In genomic region chr11:101657528-101657885, GRCm38 (mm10) we compare ENCODE assay signal across 8 mouse cellular contexts. TPM values are rescaled to one million over a fixed set of nuclear protein-coding genes. Genes with fewer than 3 reads are reported as not detected.
A peak's percentile ranks its signal among the peaks of the same experiment; 100 is the strongest.
DNase-seq lines count a peak whose midpoint lies in the region; ATAC-seq lines count a peak whose summit lies in the region.

No protein-coding gene starts in this region.

- WGBS in kidney, embryonic 14.5 days, result 3% methylated on average over 3 of the region's 3 CpGs
- WGBS in embryonic facial prominence, embryonic 11.5 days, result 2% methylated on average over 3 of the region's 3 CpGs
- WGBS in hindbrain, embryonic 12.5 days, result 2% methylated on average over 3 of the region's 3 CpGs
- WGBS in midbrain, embryonic 13.5 days, result 2% methylated on average over 3 of the region's 3 CpGs

- DNase-seq in kidney, adult 11 months, result no peak
- DNase-seq in embryonic facial prominence, embryonic 11.5 days (ENCODE audit: low spot score), result no peak
- DNase-seq in ovary, postnatal 14 days (ENCODE audit: low spot score), result no peak
- no peak for DNase-seq in ovary, adult 18-20 months (ENCODE audit: low spot score)
- DNase-seq in kidney, postnatal 25 days, result no peak

- peak overlapping the region; percentile 62 for H3K9ac ChIP-seq in kidney, embryonic 14.5 days (ENCODE audit: low read depth, low read length)
- no peak overlapping the region for H3K9ac ChIP-seq in embryonic facial prominence, embryonic 11.5 days (replicated peaks; ENCODE audit: low read length)
- peak overlapping the region; percentile 67; the same call in 1 of the 2 replicates for H3K9ac ChIP-seq in hindbrain, embryonic 12.5 days
- H3K9ac ChIP-seq in midbrain, embryonic 13.5 days (replicated peaks), result peak overlapping the region; percentile 71

- no peaks in the 10 kb centered on the region for H3K9me3 ChIP-seq in kidney, embryonic 14.5 days (ENCODE audit: control insufficient read depth, low read length)
- H3K9me3 ChIP-seq in embryonic facial prominence, embryonic 11.5 days (replicated peaks; ENCODE audit: control insufficient read depth, low read length), result no peaks in the 10 kb centered on the region
- no peaks in the 10 kb centered on the region for H3K9me3 ChIP-seq in hindbrain, embryonic 12.5 days (replicated peaks)
- no peaks in the 10 kb centered on the region for H3K9me3 ChIP-seq in midbrain, embryonic 13.5 days

- peak; percentile 14 for ATAC-seq in kidney, embryonic 14.5 days (ENCODE audit: low FRiP score, low TSS enrichment)
- ATAC-seq in embryonic facial prominence, embryonic 11.5 days (replicated peaks; ENCODE audit: insufficient number of reproducible peaks, low FRiP score, low TSS enrichment, low read depth), result peak; percentile 12; the same call in 1 of the 2 replicates
- ATAC-seq in hindbrain, embryonic 12.5 days (ENCODE audit: low FRiP score), result peak; percentile 59
- ATAC-seq in midbrain, embryonic 13.5 days, result peak; percentile 66; the same call in 1 of the 2 replicates

- H3K27ac ChIP-seq in kidney, embryonic 14.5 days (ENCODE audit: low read depth, low read length), result peak overlapping the region; percentile 96
- H3K27ac ChIP-seq in embryonic facial prominence, embryonic 11.5 days (replicated peaks; ENCODE audit: low read depth, low read length), result peak overlapping the region; percentile 61
- peak overlapping the region; percentile 97 for H3K27ac ChIP-seq in hindbrain, embryonic 12.5 days
- peak overlapping the region; percentile 96 for H3K27ac ChIP-seq in midbrain, embryonic 13.5 days

- H3K4me1 ChIP-seq in kidney, embryonic 14.5 days (ENCODE audit: control insufficient read depth, insufficient read depth, low read length), result no peaks in the 10 kb centered on the region
- no peaks in the 10 kb centered on the region for H3K4me1 ChIP-seq in embryonic facial prominence, embryonic 11.5 days (ENCODE audit: control insufficient read depth, insufficient read depth, low read length)
- peaks cover 5% of the 10 kb centered on the region; the same call in 1 of the 2 replicates for H3K4me1 ChIP-seq in hindbrain, embryonic 12.5 days
- H3K4me1 ChIP-seq in midbrain, embryonic 13.5 days (replicated peaks), result peaks cover 5% of the 10 kb centered on the region; the same call in 1 of the 2 replicates

- no peaks in the 10 kb centered on the region for H3K27me3 ChIP-seq in kidney, embryonic 14.5 days (ENCODE audit: control insufficient read depth, insufficient read depth, low read length)
- no peaks in the 10 kb centered on the region for H3K27me3 ChIP-seq in embryonic facial prominence, embryonic 11.5 days (ENCODE audit: control insufficient read depth, insufficient read depth, low read length)
- no peaks in the 10 kb centered on the region for H3K27me3 ChIP-seq in hindbrain, embryonic 12.5 days
- 0 out of 2 replicates have a peak, but pooled peaks cover 7% of the 10 kb centered on the region for H3K27me3 ChIP-seq in midbrain, embryonic 13.5 days

- H3K4me2 ChIP-seq in kidney, embryonic 14.5 days (replicated peaks; ENCODE audit: low read depth, low read length), result peak overlapping the region; percentile 42
- peak overlapping the region; percentile 0; the same call in 1 of the 2 replicates for H3K4me2 ChIP-seq in embryonic facial prominence, embryonic 11.5 days (ENCODE audit: low read depth, low read length)
- peak overlapping the region; percentile 50 for H3K4me2 ChIP-seq in hindbrain, embryonic 12.5 days (replicated peaks)
- peak overlapping the region; percentile 48 for H3K4me2 ChIP-seq in midbrain, embryonic 13.5 days (replicated peaks)

- H3K4me3 ChIP-seq in kidney, embryonic 14.5 days (ENCODE audit: low read length), result peak overlapping the region; percentile 9; the same call in 1 of the 2 replicates
- H3K4me3 ChIP-seq in embryonic facial prominence, embryonic 11.5 days (ENCODE audit: low read depth, low read length), result no peak overlapping the region
- peak overlapping the region; percentile 18; the same call in 1 of the 2 replicates for H3K4me3 ChIP-seq in hindbrain, embryonic 12.5 days
- peak overlapping the region; percentile 28 for H3K4me3 ChIP-seq in midbrain, embryonic 13.5 days (replicated peaks)

- H3K36me3 ChIP-seq in kidney, embryonic 14.5 days (ENCODE audit: control insufficient read depth, insufficient read depth, low read length), result no peaks in the 10 kb centered on the region
- no peaks in the 10 kb centered on the region for H3K36me3 ChIP-seq in embryonic facial prominence, embryonic 11.5 days (replicated peaks; ENCODE audit: control insufficient read depth, insufficient read depth, low read depth, low read length)
- H3K36me3 ChIP-seq in hindbrain, embryonic 12.5 days, result no peaks in the 10 kb centered on the region
- no peaks in the 10 kb centered on the region for H3K36me3 ChIP-seq in midbrain, embryonic 13.5 days

RNA-seq across cellular contexts. Expression of gene Arl4d, which starts 7.8 kb away (rescaled TPM):
- polyA plus RNA-seq in kidney, embryonic 14.5 days (2014; fragmentation: Nextera tagmentation; extraction: Ambion mirVana), result 2.4 and 2.8 TPM in 2 replicates
- 2.8 and 4.3 TPM in 2 replicates for polyA plus RNA-seq in embryonic facial prominence, embryonic 11.5 days (2014; fragmentation: Nextera tagmentation; extraction: Ambion mirVana)
- polyA plus RNA-seq in hindbrain, embryonic 12.5 days (2016; fragmentation: Nextera tagmentation; extraction: Ambion mirVana), result 11.6 and 12.1 TPM in 2 replicates
- 5.1 and 8.4 TPM in 2 replicates for polyA plus RNA-seq in midbrain, embryonic 13.5 days (2015; fragmentation: Nextera tagmentation; extraction: Ambion mirVana)

RNA-seq across cellular contexts. Expression of gene Rdm1, which starts 30.5 kb away (rescaled TPM):
- polyA plus RNA-seq in kidney, embryonic 14.5 days (2014; fragmentation: Nextera tagmentation; extraction: Ambion mirVana), result 31.6 and 35.8 TPM in 2 replicates
- polyA plus RNA-seq in embryonic facial prominence, embryonic 11.5 days (2014; fragmentation: Nextera tagmentation; extraction: Ambion mirVana), result 37.3 and 43.0 TPM in 2 replicates
- 29.4 and 35.4 TPM in 2 replicates for polyA plus RNA-seq in hindbrain, embryonic 12.5 days (2016; fragmentation: Nextera tagmentation; extraction: Ambion mirVana)
- 21.7 and 24.8 TPM in 2 replicates for polyA plus RNA-seq in midbrain, embryonic 13.5 days (2015; fragmentation: Nextera tagmentation; extraction: Ambion mirVana)

RNA-seq across cellular contexts. Expression of gene Gm11634, which starts 58.5 kb away (rescaled TPM):
- not detected in 2 replicates for polyA plus RNA-seq in kidney, embryonic 14.5 days (2014; fragmentation: Nextera tagmentation; extraction: Ambion mirVana)
- polyA plus RNA-seq in embryonic facial prominence, embryonic 11.5 days (2014; fragmentation: Nextera tagmentation; extraction: Ambion mirVana), result not detected in 2 replicates
- not detected in 2 replicates for polyA plus RNA-seq in hindbrain, embryonic 12.5 days (2016; fragmentation: Nextera tagmentation; extraction: Ambion mirVana)
- not detected in 2 replicates for polyA plus RNA-seq in midbrain, embryonic 13.5 days (2015; fragmentation: Nextera tagmentation; extraction: Ambion mirVana)

Comparison
In these comparisons a context has a peak if more than half of its experiments do, and no peak if none do; other contexts are left out.
1. ATAC-seq: peak in every context shown above with its lines; median percentile 66 in midbrain, embryonic 13.5 days; 59 in hindbrain, embryonic 12.5 days; 14 in kidney, embryonic 14.5 days; 12 in embryonic facial prominence, embryonic 11.5 days.
2. H3K4me2 ChIP-seq: peak in every context shown above with its lines; median percentile 50 in hindbrain, embryonic 12.5 days; 48 in midbrain, embryonic 13.5 days; 42 in kidney, embryonic 14.5 days; 0 in embryonic facial prominence, embryonic 11.5 days.